Mouse (Mus musculus) intestine, embryonic 15.5 days (tissue): ENCODE results near the gene Ccdc155. TPM values are rescaled to one million over a fixed set of nuclear protein-coding genes. Genes with fewer than 3 reads are reported as not detected.
"Not testable (repeated sequence)": the region's sequence is repeated elsewhere in the genome, so short reads cannot be mapped to it uniquely, and the experiment has no call there.

Experiments
- ATAC-seq: fragments of 200-750 bp; cut with Nextera tagmentation; 2 replicates; pipeline ENCODE4 v1.8.0; 2017; ENCODE audit warnings: moderate TSS enrichment, moderate library complexity
- H3K27ac ChIP-seq: fragments of 300-500 bp; sonication (generic); 2 replicates; pipeline ENCODE4 v1.5.1; 2015; ENCODE audit warnings: mild to moderate bottlenecking, inconsistent platforms
- H3K27me3 ChIP-seq: fragments of 300-500 bp; sonication (generic); replicated peaks from 2 replicates; pipeline ENCODE4 v1.6.1; 2015; ENCODE audit warnings: inconsistent platforms
- H3K36me3 ChIP-seq: fragments of 300-500 bp; sonication (generic); 2 replicates; pipeline ENCODE4 v1.6.1; 2015; ENCODE audit warnings: inconsistent platforms
- H3K4me1 ChIP-seq: fragments of 300-500 bp; sonication (generic); replicated peaks from 2 replicates; pipeline ENCODE4 v1.6.1; 2015; ENCODE audit warnings: inconsistent platforms
- H3K4me2 ChIP-seq: fragments of 300-500 bp; sonication (generic); replicated peaks from 2 replicates; pipeline ENCODE4 v1.6.1; 2015; ENCODE audit warnings: mild to moderate bottlenecking, inconsistent platforms
- H3K4me3 ChIP-seq: fragments of 300-500 bp; sonication (generic); replicated peaks from 2 replicates; pipeline ENCODE4 v1.5.1; 2015; ENCODE audit warnings: inconsistent platforms
- H3K9ac ChIP-seq: fragments of 300-500 bp; sonication (generic); 2 replicates; pipeline ENCODE4 v1.6.1; 2015; ENCODE audit warnings: inconsistent platforms
- H3K9me3 ChIP-seq: fragments of 300-500 bp; sonication (generic); 2 replicates; pipeline ENCODE4 v1.6.1; 2016; ENCODE audit warnings: inconsistent platforms
- WGBS: fragments of 180-500 bp; shearing (Covaris S2); methylation state at CpG from one replicate; pipeline ENCODE4 v1.1.7; 2015; 5-methylcytosine and 5-hydroxymethylcytosine counted together
- polyA plus RNA-seq: library from polyadenylated mRNA; unstranded; fragments of >200 nt; fragmentation: Nextera tagmentation; extraction: Ambion mirVana; gene quantifications from 2 replicates; pipeline ENCODE4 v1.2.1, GENCODE M21; 2015

The Ccdc155 gene
- polyA plus RNA-seq, 1 experiment from 2014 or later = 0.69 TPM

DNA sequence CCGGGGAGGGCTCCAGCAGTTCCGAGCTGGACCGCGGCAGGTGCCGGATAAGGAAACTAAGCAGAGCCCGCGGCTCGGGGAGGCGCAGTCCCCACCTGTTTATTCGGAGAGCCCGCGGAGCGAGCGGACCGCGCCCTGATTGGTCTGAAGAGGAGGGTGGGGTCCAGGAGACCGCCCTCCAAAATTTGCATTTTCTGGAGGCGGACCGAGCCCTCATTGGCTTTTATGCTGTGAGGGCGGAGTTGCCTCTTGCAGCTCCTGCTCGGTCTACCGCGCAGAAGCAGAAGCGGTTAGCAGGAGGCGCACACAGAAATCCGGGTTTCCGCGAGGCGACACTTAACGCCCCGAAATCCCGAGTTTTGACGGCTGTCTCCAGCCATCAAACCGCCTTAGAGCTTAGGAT, 22.5 kb downstream of the Ccdc155 start:
- Histone ChIP-seq H3K4me3 (peak overlapping the region; percentile 30), H3K9ac (peak overlapping the region; percentile 36), H3K4me2 (peak overlapping the region; percentile 72), H3K27ac (no peak overlapping the region), H3K4me1 (peaks cover 10% of the 10 kb centered on the region), H3K9me3 (no peaks in the 10 kb centered on the region), H3K36me3 (no peaks in the 10 kb centered on the region), H3K27me3 (peaks cover 96% of the 10 kb centered on the region)
- WGBS = under 1% methylated on average over 34 of the region's 34 CpGs
- ATAC-seq = peak; percentile 97

DNA sequence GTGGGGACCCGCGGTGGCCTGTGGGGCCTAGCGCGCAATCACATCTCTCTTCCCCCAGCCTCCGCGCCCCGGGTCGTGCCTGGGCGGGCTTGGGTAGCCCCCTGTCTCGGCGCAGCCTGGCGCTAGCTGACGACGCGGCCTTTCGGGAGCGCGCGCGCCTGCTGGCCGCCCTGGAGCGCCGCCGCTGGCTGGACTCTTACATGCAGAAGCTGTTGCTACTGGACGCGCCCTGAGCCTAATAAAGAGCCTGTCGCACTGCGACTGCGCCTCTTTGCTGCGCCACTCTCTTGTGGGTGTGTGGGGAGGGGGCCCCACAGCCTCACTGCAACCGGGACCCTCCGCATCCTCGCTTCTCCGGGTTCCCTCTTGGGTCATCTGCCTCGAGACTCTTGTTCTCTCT, 23.2 kb downstream of the Ccdc155 start:
- peak; percentile 16 for ATAC-seq
- Histone ChIP-seq H3K4me3 (peak overlapping the region; percentile 12; the same call in 1 of the 2 replicates), H3K36me3 (no peaks in the 10 kb centered on the region), H3K9me3 (no peaks in the 10 kb centered on the region), H3K9ac (no peak overlapping the region), H3K4me2 (peak overlapping the region; percentile 72), H3K4me1 (peaks cover 10% of the 10 kb centered on the region), H3K27me3 (peaks cover 96% of the 10 kb centered on the region), H3K27ac (no peak overlapping the region)
- WGBS = 4% methylated on average over 35 of the region's 35 CpGs

DNA sequence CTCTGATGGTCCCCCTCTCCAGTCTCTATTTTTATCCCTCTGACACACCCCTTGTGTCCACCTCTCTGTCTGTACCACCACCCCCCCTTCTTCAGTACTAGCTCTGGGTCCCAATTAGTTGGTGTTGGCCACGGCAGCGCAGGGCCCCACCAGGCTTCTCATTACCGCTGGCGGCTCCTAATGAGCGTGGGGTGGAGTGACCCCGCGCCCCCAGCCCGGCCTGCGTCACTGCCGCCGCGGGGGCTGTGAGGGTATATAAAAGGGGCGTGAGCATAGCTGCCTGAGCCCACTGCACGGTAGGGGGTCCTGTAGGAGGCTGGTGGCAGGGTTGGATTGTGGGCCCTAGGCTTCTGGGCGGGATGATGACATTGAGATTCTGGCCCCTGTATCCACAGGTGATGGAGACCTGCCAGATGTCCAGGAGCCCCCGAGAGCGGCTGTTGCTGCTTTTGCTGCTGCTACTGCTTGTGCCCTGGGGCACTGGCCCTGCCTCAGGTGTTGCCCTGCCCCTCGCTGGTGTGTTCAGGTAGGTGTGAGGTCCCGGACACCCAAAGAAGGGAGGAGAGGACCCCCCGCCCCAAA, 23.7 kb downstream of the Ccdc155 start, which contains the start of gene Pth2:
TSS of gene Pth2 (plus strand) at position 100 of the 582 bp plus-strand sequence.
- Histone ChIP-seq H3K9me3 (no peaks in the 10 kb centered on the region), H3K27me3 (peaks cover 96% of the 10 kb centered on the region), H3K4me1 (peaks cover 15% of the 10 kb centered on the region), H3K36me3 (no peaks in the 10 kb centered on the region), H3K4me2 (peak within 1 kb of the TSS; percentile 72), H3K9ac (no peak within 1 kb of the TSS), H3K27ac (no peak within 1 kb of the TSS), H3K4me3 (peak within 1 kb of the TSS; percentile 12; the same call in 1 of the 2 replicates)
- 23% methylated on average over 20 of the region's 20 CpGs for WGBS
- ATAC-seq = no peak

DNA sequence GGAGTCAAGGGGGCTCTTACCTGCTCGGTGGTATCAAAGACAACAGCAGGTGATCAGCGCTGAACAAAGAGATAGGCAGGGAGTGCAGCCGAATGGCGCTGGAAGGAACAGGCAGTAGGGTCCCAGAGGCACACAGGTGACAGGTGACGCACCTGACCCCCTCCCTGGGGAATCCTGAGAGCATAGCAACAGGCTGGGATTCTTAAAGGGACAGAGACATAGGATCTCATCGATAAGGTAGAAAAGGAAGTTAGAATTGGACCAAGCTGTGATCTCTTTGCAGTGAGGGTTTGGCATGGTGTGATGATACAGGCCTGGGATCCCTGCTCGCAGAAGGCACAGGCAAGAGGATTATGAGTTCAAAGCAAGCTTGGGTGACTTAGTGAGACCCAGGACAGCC, 25.2 kb downstream of the Ccdc155 start, which contains the start of gene Gfy:
TSS of gene Gfy (minus strand) at position 101 of the 400 bp plus-strand sequence.
- H3K4me3 ChIP-seq = no peak within 1 kb of the TSS
- H3K4me1 ChIP-seq = peaks cover 20% of the 10 kb centered on the region
- no peak within 1 kb of the TSS for H3K27ac ChIP-seq
- H3K9me3 ChIP-seq = no peaks in the 10 kb centered on the region
- ATAC-seq = no peak
- H3K4me2 ChIP-seq = no peak within 1 kb of the TSS
- no peaks in the 10 kb centered on the region for H3K36me3 ChIP-seq
- WGBS = 26% methylated on average over 7 of the region's 7 CpGs
- peaks cover 99% of the 10 kb centered on the region for H3K27me3 ChIP-seq
- no peak within 1 kb of the TSS for H3K9ac ChIP-seq

DNA sequence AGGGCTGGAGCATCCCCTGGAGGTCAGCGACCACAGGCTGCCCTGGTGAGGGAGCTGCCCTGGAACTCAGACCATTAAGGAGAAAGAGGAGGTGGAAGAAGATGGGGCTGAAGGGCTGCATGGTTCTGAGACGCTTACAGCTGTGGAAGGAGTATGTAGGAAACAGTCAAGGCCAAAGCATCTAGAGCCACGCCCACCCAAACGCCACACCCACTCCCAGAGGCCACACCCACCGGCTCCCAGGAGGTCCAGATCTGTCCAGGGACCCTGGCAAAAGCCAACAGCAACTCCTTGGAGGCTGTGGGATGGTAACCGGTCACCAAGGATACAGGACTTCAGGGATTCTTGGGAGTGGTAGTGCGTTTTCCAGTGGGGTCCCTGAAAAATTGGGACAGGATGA, 26.1 kb downstream of the Ccdc155 start:
- Histone ChIP-seq H3K9me3 (no peaks in the 10 kb centered on the region), H3K27ac (no peak overlapping the region), H3K4me1 (peaks cover 20% of the 10 kb centered on the region), H3K4me3 (no peak overlapping the region), H3K36me3 (no peaks in the 10 kb centered on the region), H3K4me2 (no peak overlapping the region), H3K9ac (no peak overlapping the region), H3K27me3 (peaks cover 97% of the 10 kb centered on the region)
- ATAC-seq = no peak
- WGBS = 21% methylated on average over 7 of the region's 7 CpGs

DNA sequence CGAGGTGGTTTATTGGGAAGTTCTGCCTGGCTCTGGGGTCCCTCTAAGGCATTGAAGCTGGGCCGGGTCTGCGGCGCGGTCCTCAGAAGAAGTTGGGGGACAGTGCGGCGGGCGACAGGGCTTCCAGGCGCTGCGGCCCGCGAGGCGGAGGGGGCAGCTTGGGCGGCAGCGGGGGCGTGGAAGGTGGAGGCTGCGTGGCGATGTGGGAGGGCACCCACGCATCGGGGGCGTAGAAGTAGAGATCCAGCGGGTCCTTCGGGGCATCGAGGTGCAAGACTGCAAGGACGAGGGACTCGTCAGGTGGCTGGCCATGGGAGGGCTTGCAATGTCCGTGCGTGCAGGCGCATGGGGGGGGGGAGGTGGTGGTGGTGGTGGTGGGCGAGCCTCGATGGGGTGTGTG, 28.3 kb downstream of the Ccdc155 start:
- Histone ChIP-seq H3K36me3 (no peaks in the 10 kb centered on the region), H3K27me3 (peaks cover 95% of the 10 kb centered on the region), H3K4me2 (peak overlapping the region; percentile 42), H3K27ac (no peak overlapping the region), H3K9ac (no peak overlapping the region), H3K4me1 (peaks cover 11% of the 10 kb centered on the region), H3K9me3 (no peaks in the 10 kb centered on the region), H3K4me3 (peak overlapping the region; percentile 15; the same call in 1 of the 2 replicates)
- no peak for ATAC-seq
- WGBS = 4% methylated on average over 31 of the region's 31 CpGs

DNA sequence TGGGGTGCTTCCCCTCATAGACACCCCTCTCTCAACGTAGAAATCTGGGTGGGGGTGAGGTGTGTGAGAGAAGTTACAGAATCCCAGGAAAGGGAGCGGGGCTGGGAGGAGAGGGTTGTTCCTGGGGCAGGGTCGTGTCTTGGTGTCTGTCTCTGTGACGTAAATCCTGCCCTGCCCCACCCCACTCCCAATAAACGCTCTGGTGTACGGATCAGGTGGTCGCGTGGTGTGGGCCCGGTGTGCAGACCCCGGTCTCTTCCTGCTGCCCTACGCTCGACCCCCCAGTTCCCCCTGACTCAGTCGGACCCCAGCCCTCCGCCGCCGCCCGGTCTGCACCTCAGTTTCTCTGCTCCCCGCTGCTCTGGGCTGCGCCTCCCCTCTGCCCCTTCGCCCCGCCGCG, 28.8 kb downstream of the Ccdc155 start:
- Histone ChIP-seq H3K9ac (no peak overlapping the region), H3K4me3 (peak overlapping the region; percentile 15; the same call in 1 of the 2 replicates), H3K4me1 (peaks cover 10% of the 10 kb centered on the region; the same call in 1 of the 2 replicates), H3K4me2 (peak overlapping the region; percentile 42), H3K27me3 (peaks cover 90% of the 10 kb centered on the region), H3K9me3 (no peaks in the 10 kb centered on the region), H3K27ac (no peak overlapping the region), H3K36me3 (no peaks in the 10 kb centered on the region)
- ATAC-seq = no peak
- WGBS = 4% methylated on average over 23 of the region's 23 CpGs

DNA sequence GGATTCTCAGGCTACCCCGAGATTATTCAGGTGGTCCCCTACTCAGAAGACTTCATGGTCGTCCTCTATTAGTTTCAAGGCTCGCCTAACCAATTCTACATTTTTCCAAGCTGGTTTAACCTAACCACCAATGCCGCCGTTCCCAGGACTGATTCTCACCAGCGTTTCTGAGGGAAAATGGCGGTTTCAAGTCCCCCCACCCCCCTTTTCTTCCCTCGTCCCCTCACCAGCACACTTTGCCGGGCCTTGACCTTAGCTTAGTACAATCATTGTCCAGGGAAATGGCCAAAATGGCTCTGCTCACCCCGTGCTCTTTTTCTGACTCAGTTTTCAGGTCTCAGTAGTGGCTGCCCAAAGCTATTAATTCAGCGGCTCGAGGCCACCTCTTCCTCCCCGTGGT, 29.3 kb downstream of the Ccdc155 start:
- Histone ChIP-seq H3K4me1 (peaks cover 10% of the 10 kb centered on the region; the same call in 1 of the 2 replicates), H3K4me3 (no peak overlapping the region), H3K4me2 (no peak overlapping the region), H3K27ac (no peak overlapping the region), H3K9ac (no peak overlapping the region), H3K27me3 (peaks cover 89% of the 10 kb centered on the region), H3K9me3 (no peaks in the 10 kb centered on the region), H3K36me3 (no peaks in the 10 kb centered on the region)
- no peak for ATAC-seq
- 5% methylated on average over 13 of the region's 13 CpGs for WGBS

DNA sequence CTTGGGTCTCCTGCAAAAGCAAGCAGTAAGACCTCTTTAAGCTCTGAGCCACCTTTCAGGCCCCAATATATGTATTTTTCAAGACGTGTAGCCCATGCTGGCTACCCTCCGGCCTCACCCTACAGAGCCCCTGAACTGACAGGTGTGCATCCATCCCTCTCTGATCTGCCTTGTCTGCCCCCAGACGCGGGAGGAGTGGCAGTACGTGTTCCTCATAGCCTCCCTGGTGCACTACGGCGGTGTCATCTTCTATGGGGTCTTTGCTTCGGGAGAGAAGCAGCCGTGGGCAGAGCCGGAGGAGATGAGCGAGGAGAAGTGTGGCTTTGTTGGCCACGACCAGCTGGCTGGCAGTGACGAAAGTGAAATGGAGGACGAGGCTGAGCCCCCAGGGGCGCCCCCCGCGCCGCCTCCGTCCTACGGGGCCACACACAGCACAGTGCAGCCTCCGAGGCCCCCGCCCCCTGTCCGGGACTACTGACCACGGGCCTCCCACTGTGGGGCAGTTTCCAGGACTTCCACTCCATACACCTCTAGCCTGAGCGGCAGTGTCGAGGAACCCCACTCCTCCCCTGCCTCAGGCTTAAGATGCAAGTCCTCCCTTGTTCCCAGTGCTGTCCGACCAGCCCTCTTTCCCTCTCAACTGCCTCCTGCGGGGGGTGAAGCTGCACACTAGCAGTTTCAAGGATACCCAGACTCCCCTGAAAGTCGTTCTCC, 30.0 kb downstream of the Ccdc155 start:
- ATAC-seq = no peak
- WGBS = 5% methylated on average over 29 of the region's 29 CpGs
- Histone ChIP-seq H3K9me3 (0 out of 2 replicates have a peak, but pooled peaks cover under 1% of the 10 kb centered on the region), H3K4me3 (peak overlapping the region; percentile 13; the same call in 1 of the 2 replicates), H3K9ac (no peak overlapping the region), H3K27me3 (peaks cover 85% of the 10 kb centered on the region), H3K27ac (no peak overlapping the region), H3K36me3 (no peaks in the 10 kb centered on the region), H3K4me2 (peak overlapping the region; percentile 39), H3K4me1 (peaks cover 10% of the 10 kb centered on the region; the same call in 1 of the 2 replicates)

DNA sequence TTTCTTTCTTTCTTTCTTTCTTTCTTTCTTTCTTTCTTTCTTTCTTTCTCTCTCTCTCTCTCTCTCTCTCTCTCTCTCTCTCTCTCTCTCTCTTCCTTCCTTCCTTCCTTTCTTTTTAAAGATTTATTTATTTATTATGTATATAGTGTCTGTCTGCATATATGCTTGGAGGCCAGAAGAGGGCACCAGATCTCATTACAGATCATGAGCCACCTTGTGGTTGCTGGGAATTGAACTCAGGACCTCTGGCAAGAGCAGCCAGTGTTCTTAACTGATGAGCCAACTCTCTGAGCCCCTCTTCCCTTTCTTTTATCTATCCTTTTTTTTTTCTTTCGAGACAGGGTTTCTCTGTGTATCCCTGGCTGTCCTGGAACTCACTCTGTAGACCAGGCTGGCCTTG, 30.9 kb downstream of the Ccdc155 start:
- not testable (repeated sequence) for H3K36me3 ChIP-seq, ATAC-seq, H3K27ac ChIP-seq, H3K9ac ChIP-seq, H3K4me2 ChIP-seq, H3K9me3 ChIP-seq, H3K4me1 ChIP-seq, H3K4me3 ChIP-seq
- H3K27me3 ChIP-seq = peaks cover 85% of the 10 kb centered on the region
- 61% methylated on average over 1 of the region's 1 CpGs for WGBS

DNA sequence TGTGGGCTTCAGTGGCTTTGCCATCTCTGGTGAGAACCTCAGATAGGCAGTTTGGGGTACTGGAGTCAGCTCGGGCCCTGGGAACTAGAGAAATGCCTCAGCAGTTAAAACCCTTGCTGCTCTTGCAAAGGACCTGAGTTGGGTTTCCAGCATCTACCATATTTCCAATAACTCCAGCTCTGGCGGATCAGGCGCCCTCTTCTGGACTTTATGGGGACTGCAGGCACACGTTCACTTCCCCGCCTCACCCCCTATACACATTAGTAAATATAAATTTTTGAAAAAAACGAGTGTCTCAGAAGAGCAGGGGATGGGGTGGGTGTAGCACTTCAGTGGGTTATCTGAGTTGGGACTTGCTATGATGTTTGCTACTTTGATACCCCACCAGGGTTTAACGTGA, 31.7 kb downstream of the Ccdc155 start:
- Histone ChIP-seq H3K4me2 (no peak overlapping the region), H3K9me3 (peaks cover 5% of the 10 kb centered on the region; the same call in 1 of the 2 replicates), H3K27ac (no peak overlapping the region), H3K9ac (no peak overlapping the region), H3K27me3 (peaks cover 85% of the 10 kb centered on the region), H3K4me1 (peaks cover 10% of the 10 kb centered on the region; the same call in 1 of the 2 replicates), H3K36me3 (no peaks in the 10 kb centered on the region), H3K4me3 (no peak overlapping the region)
- WGBS = 54% methylated on average over 7 of the region's 7 CpGs
- no peak for ATAC-seq

DNA sequence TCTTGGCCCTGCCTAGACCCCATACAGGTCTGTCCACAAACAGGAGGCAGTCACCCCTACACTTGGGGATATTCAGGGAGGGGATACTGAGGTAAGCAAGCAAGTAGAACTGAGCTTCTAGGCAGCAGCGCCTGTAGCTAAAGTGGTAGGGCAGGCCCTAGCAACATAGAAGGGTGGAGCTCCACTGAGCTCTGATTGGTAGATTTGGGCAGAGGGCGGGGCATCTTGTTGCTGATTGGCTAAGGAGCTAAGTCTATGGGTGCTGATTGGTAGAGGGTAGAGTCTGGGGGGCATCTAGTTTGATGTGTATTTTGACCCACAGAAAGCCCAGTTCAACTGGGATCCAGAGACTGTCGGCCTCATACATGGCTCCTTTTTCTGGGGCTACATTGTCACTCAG, 35.2 kb downstream of the Ccdc155 start:
- no peak for ATAC-seq

More for the DNA sequence above, 35.2 kb downstream of the Ccdc155 start:
- no peaks in the 10 kb centered on the region for H3K4me1 ChIP-seq
- H3K36me3 ChIP-seq = no peaks in the 10 kb centered on the region
- WGBS = 91% methylated on average over 3 of the region's 3 CpGs
- no peak overlapping the region for H3K27ac ChIP-seq
- H3K4me3 ChIP-seq = no peak overlapping the region
- H3K9ac ChIP-seq = no peak overlapping the region
- peaks cover 82% of the 10 kb centered on the region for H3K27me3 ChIP-seq
- H3K9me3 ChIP-seq = peaks cover 5% of the 10 kb centered on the region; the same call in 1 of the 2 replicates
- H3K4me2 ChIP-seq = no peak overlapping the region
